Comparison of ENCODE assay signal across 16 mouse cellular contexts in the genomic region with DNA sequence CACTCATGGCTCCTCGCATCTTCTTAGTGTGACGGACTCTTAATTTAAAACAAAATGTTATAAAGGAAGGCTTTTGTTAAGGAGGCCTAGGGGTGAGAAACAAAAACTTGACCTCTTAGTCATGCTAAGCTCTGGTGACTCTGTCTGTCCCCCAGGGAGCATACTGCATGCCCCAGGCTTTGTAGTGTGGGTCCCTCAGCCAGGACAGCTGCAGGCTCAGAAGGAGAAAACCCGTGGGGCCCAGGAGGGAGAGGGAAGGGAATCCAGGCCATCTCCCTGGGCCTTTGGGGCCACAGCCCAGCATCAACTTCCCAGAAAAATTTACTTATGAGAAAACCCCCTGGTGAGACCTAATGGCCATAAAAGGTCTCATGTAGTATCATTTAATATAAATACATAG.
DNase-seq lines count a peak whose midpoint lies in the region; ATAC-seq lines count a peak whose summit lies in the region.
"Had no signal": no experiment of that assay in that cellular context is flagged by ENCODE, and none has a peak within 500 bp of the region (broad histone marks: within the 10 kb centered on the region; RNA-seq: fewer than 3 reads in every experiment).

No protein-coding gene starts in this region.

- no peak for ATAC-seq in midbrain, embryonic 14.5 days (ENCODE audit: low FRiP score, low TSS enrichment)
- ATAC-seq in midbrain, embryonic 13.5 days = no peak
- ATAC-seq in embryonic facial prominence, embryonic 14.5 days (ENCODE audit: low read depth) = no peak
- ATAC-seq in neural tube, embryonic 13.5 days (ENCODE audit: low read depth) = no peak
- ATAC-seq in megakaryocyte, adult 5-6 weeks (ENCODE audit: poor library complexity, severe bottlenecking) = no peak
- ATAC-seq in granulocyte monocyte progenitor cell, adult 5-6 weeks (replicated peaks; ENCODE audit: poor library complexity, severe bottlenecking) = no peak
- ATAC-seq: activated CD4-positive, CD25-positive, alpha-beta regulatory T cell, adult 4 months; forebrain, embryonic 14.5 days; liver, postnatal 0 days had no signal

- DNase-seq in heart, adult 11 months = peak; percentile 94
- DNase-seq in heart, postnatal 10 days = no peak
- peak; percentile 18 for DNase-seq in midbrain, embryonic 14.5 days
- DNase-seq in embryonic facial prominence, embryonic 14.5 days (ENCODE audit: low spot score) = peak; percentile 26
- DNase-seq: adrenal gland, postnatal 36 days; cerebellum, adult 8-10 months; liver; liver, postnatal 0 days; lung, postnatal 14 days; thymus, adult 18-20 months had no signal

- 0 out of 2 replicates have a peak, but pooled peaks cover 2% of the 10 kb centered on the region for H3K4me1 ChIP-seq in midbrain, embryonic 14.5 days (ENCODE audit: control insufficient read depth, insufficient read depth, low read length)
- peaks cover 9% of the 10 kb centered on the region for H3K4me1 ChIP-seq in midbrain, embryonic 13.5 days (replicated peaks)
- no peaks in the 10 kb centered on the region for H3K4me1 ChIP-seq in embryonic facial prominence, embryonic 14.5 days (ENCODE audit: control insufficient read depth, insufficient read depth, low read length)
- H3K4me1 ChIP-seq in neural tube, embryonic 13.5 days (replicated peaks) = peaks cover 8% of the 10 kb centered on the region

- H3K4me3 ChIP-seq in midbrain, embryonic 14.5 days (replicated peaks; ENCODE audit: low read depth, low read length) = no peak overlapping the region
- H3K4me3 ChIP-seq in midbrain, embryonic 13.5 days (replicated peaks) = no peak overlapping the region
- no peak overlapping the region for H3K4me3 ChIP-seq in embryonic facial prominence, embryonic 14.5 days (ENCODE audit: low read depth, low read length)
- no peak overlapping the region for H3K4me3 ChIP-seq in neural tube, embryonic 13.5 days

- no peak overlapping the region for H3K27ac ChIP-seq in midbrain, embryonic 14.5 days (replicated peaks; ENCODE audit: low read depth, low read length)
- no peak overlapping the region for H3K27ac ChIP-seq in midbrain, embryonic 13.5 days
- H3K27ac ChIP-seq in embryonic facial prominence, embryonic 14.5 days (replicated peaks; ENCODE audit: low read depth, low read length) = no peak overlapping the region; the same call in 1 of the 2 replicates
- 0 out of 2 replicates have a peak overlapping the region, but pooled peaks have one; percentile 23 for H3K27ac ChIP-seq in neural tube, embryonic 13.5 days (replicated peaks)

- H3K4me2 ChIP-seq in midbrain, embryonic 14.5 days (ENCODE audit: low read length) = no peak overlapping the region
- no peak overlapping the region for H3K4me2 ChIP-seq in midbrain, embryonic 13.5 days (replicated peaks)
- no peak overlapping the region for H3K4me2 ChIP-seq in embryonic facial prominence, embryonic 14.5 days (ENCODE audit: low read depth, low read length)
- H3K4me2 ChIP-seq in neural tube, embryonic 13.5 days = no peak overlapping the region

- H3K36me3 ChIP-seq in midbrain, embryonic 14.5 days (ENCODE audit: control insufficient read depth, insufficient read depth, low read length) = no peaks in the 10 kb centered on the region
- H3K36me3 ChIP-seq in midbrain, embryonic 13.5 days = no peaks in the 10 kb centered on the region
- H3K36me3 ChIP-seq in embryonic facial prominence, embryonic 14.5 days (ENCODE audit: control insufficient read depth, insufficient read depth, low read length) = no peaks in the 10 kb centered on the region
- no peaks in the 10 kb centered on the region for H3K36me3 ChIP-seq in neural tube, embryonic 13.5 days

- H3K27me3 ChIP-seq in midbrain, embryonic 14.5 days (ENCODE audit: control insufficient read depth, insufficient read depth, low read length) = no peaks in the 10 kb centered on the region
- H3K27me3 ChIP-seq in midbrain, embryonic 13.5 days = no peaks in the 10 kb centered on the region
- H3K27me3 ChIP-seq in embryonic facial prominence, embryonic 14.5 days (replicated peaks; ENCODE audit: control insufficient read depth, insufficient read depth, low read length) = no peaks in the 10 kb centered on the region
- no peaks in the 10 kb centered on the region for H3K27me3 ChIP-seq in neural tube, embryonic 13.5 days

- no peak overlapping the region for H3K9ac ChIP-seq in midbrain, embryonic 14.5 days (replicated peaks; ENCODE audit: low read length)
- no peak overlapping the region for H3K9ac ChIP-seq in midbrain, embryonic 13.5 days (replicated peaks)
- no peak overlapping the region for H3K9ac ChIP-seq in embryonic facial prominence, embryonic 14.5 days (ENCODE audit: low read depth, low read length)
- H3K9ac ChIP-seq in neural tube, embryonic 13.5 days = no peak overlapping the region
- H3K9ac ChIP-seq: liver, postnatal 0 days had no signal

- no peaks in the 10 kb centered on the region for H3K9me3 ChIP-seq in midbrain, embryonic 14.5 days (ENCODE audit: control insufficient read depth, low read length)
- H3K9me3 ChIP-seq in midbrain, embryonic 13.5 days = 0 out of 2 replicates have a peak, but pooled peaks cover 3% of the 10 kb centered on the region
- 0 out of 2 replicates have a peak, but pooled peaks cover 4% of the 10 kb centered on the region for H3K9me3 ChIP-seq in embryonic facial prominence, embryonic 14.5 days (ENCODE audit: control insufficient read depth, low read length)
- H3K9me3 ChIP-seq in neural tube, embryonic 13.5 days = no peaks in the 10 kb centered on the region

- WGBS in midbrain, embryonic 14.5 days = 16% methylated on average over 3 of the region's 3 CpGs
- 18% methylated on average over 3 of the region's 3 CpGs for WGBS in midbrain, embryonic 13.5 days
- 56% methylated on average over 3 of the region's 3 CpGs for WGBS in embryonic facial prominence, embryonic 14.5 days
- WGBS in neural tube, embryonic 13.5 days = 28% methylated on average over 3 of the region's 3 CpGs

- intact Hi-C loops in heart, postnatal 10 days (cut with DNase I) = no loop called here

Comparison
In these comparisons a context has a peak if more than half of its experiments do, and no peak if none do; other contexts are left out.
1. DNase-seq: peak in heart, adult 11 months (single experiment), midbrain, embryonic 14.5 days (single experiment) and embryonic facial prominence, embryonic 14.5 days (single experiment); none in heart, postnatal 10 days (0 of 2).